Mouse (Mus musculus) kidney, postnatal 4 days (tissue): Measurements from ENCODE around the gene Gm17174.
"Not testable (repeated sequence)": the region's sequence is repeated elsewhere in the genome, so short reads cannot be mapped to it uniquely, and the experiment has no call there.

Experiments used
- DNase-seq, 2 experiments: peaks; one replicate each; pipeline ENCODE4 v3.0.0; 2021; ENCODE audit warnings: mixed read lengths in 2 of 2

The Gm17174 gene

DNA sequence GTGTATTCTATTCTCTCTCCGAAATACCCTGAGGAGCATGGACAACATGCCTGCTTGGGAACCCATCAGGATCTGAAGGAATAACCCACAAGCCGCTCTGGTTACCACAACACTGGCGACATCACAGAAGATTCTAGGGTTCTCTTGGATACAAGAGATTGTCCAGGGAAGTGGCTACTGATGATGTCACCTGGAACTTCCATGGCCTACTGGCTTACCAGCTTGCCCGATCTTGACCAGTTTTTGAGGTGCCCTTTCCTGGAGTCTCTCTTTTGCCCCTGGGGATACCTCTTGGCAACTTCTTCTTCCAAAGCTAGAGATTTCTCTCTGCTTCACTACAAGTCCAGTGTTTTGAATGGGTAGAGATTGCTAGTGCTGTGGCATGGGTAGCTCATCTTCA is at the start of gene Gm17174:
Gene Gm17174, minus strand, starts transcription at position 101 of the 400 bp plus-strand sequence.
- not testable (repeated sequence) for DNase-seq

- DNase-seq, result not testable (repeated sequence)
These were observed 43.6 kb upstream of the Gm17174 start, which contains the start of gene Gm4181 for GRCm38 (mm10) chr14:51635566-51635965. Gm4181 (minus strand) TSS chr14:51635666.

GRCm38 (mm10) chr14:51632426-51632825 is 40.5 kb upstream of the Gm17174 start:
- DNase-seq, result peak; percentile 3 to 7

DNA sequence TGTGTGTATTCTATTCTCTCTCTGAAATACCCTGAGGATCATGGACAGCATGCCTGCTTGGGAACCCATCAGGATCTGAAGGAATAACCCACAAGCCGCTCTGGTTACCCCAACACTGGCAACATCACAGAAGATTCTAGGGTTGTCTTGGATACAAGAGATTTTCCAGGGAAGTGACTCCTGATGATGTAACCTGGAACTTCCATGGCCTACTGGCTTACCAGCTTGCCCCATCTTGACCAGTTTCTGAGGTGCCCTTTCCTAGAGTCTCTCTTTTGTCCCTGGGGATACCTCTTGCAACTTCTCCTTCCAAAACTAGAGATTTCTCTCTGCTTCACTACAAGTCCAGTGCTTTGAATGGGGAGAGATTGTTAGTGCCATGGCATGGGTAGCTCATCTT is 19.3 kb upstream of the Gm17174 start, which contains the start of gene Gm17078:
Gene Gm17078, minus strand, starts transcription at position 101 of the 400 bp plus-strand sequence.
- no peak for DNase-seq

- not testable (repeated sequence) for DNase-seq
These were observed 18.0 kb downstream of the Gm17174 start, which contains the start of gene Gm17175 for GRCm38 (mm10) chr14:51573963-51574362. Gm17175 (minus strand) TSS chr14:51574063.

- DNase-seq, result no peak
These were observed 39.4 kb downstream of the Gm17174 start, which contains the start of gene Gm5622 for GRCm38 (mm10) chr14:51552490-51552889. Gm5622 (plus strand) TSS chr14:51552790.
